Mouse (Mus musculus) cerebellum, adult 9-11 months (tissue): Measurements from ENCODE around the gene Mpp5.

Experiments
- DNase-seq: peaks from one replicate; pipeline ENCODE4 v3.0.0; 2022

Mpp5 gene

DNA sequence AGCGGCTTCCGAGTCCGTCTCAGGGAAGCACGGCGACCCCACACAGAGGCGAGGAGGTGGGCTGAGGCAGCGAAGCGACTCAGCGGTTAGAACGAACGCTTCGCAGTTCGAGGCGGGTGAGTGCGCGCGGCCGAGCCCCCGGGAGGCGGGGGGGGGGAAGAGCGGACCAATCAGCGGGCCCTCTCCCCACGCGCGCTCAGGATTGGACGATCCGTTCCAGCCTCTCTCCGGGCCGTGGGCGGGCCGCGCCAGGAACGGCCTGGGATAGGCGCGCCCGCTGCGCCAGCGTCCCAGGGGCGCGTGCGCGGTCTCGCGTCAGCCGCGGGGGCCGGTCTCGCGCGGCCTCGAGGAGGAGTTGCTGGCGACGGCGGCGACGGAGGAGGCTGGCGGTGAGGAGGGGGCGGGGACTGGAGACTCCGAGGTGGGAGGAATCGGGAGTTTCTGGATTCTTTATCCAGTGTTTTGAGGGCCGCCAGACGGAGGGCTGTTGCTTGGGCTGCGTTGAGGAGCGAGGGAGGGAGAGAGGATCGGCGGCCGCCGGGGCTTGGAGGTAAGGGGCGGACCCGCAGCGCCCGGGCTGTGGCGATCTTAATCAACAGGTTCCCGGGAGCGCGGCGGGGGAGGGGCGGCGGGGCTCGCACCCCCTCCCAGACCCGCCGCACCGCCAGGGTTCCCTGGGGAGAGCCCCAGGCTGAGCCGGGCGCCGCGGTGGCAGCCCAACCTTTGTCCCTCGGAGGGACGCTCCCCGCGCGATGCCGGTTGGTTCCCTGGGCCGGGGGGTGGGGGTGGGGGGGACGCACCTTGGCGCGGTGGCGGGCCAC, at the start of gene Mpp5:
Mpp5 (plus strand) TSS at position 351 of the 821 bp plus-strand sequence.
- DNase-seq, result peak; percentile 97

DNA sequence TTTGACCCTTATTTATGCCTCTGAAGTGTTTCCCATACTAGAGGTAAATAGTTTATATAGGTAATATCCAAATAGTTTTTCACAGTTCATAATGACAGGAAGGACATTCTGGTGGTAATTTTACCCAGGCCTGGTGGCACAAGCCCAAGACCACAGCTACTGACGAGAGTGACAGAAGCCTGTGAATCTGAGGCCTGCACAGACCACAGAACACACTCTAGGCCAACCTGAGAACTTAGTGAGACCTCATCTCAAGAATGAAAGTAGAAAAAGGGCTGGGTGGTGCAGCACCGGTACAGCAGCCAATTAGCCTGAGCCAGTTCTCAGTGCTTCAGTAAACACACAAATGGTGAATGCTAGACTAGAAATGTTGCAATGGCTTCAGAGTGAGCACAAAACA, 30.9 kb upstream of the Mpp5 start:
- DNase-seq, result no peak

DNA sequence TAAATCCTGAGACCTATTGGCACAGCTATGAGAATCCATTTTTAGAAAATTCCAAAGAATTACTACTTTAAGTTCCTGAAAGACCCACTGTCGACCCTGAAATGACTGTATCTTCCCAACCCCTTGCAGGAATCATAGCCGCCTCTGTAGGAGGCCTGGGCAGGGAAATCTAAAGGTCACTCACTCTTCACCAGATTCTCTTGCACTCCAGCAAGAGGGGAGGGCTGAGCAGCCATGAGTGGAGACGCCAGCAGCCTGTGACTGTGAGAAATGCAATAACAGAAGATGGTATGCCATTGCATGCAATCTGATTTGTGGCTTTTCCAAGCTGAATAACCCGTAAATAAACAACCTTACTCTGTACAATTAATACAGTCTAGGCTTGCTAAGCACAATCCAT, 21.0 kb upstream of the Mpp5 start:
- no peak for DNase-seq

DNA sequence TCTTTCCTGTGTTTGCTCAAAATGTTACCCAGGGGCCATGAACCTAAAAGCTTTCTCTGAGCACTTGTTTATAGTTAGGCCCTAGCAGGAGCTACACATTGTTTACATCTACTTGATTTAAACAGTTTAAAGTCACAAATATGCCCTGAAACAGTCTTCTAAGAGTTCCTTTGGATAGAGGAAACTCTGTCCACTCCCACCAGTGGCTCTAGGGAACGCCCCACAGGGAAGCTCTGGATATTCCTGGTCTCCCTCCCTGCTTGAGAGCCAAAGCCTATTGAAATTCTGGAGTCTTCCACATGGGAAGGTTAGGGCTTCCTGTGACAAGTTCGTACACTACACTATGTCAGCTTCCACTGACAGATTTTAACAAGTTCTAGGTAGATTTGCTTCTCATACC, 9.1 kb upstream of the Mpp5 start:
- DNase-seq, result no peak

DNA sequence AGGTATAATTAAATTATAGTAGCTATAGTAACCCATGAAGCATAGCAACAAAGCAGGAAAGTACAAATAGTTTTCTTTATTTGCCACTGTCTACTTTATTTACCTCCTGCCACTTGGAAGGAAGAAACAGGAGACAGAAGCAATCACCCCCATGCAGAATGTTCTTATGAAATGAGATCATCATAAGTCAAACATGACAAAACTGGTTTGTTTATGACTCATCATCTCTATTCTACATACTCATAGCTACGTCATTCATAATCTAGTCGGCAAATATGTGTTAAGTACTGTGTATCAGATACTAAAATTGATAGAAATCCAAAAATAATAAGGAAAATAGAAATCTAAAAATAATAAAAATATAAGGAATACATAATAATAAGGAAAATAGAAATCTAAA, 8.4 kb upstream of the Mpp5 start:
- DNase-seq, result no peak

DNA sequence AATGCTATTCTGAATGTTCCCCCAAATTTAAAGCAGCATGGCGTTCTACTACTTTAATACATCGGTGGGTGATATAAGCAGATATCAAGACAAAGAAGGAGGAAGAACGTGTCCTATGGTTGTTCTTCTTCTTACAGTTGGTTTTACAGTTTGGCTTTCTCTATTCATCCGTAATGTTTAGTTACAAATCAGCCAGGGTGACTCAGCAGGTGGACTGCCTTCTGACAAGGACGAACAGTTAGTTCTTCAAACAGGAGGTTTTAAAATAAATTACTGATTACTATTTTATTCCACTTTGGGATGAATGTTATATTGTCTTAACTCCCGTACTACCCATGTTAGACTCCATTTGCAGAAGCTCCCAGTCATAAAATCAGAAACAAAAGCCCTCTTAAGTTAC, 2.5 kb upstream of the Mpp5 start:
- no peak for DNase-seq

DNA sequence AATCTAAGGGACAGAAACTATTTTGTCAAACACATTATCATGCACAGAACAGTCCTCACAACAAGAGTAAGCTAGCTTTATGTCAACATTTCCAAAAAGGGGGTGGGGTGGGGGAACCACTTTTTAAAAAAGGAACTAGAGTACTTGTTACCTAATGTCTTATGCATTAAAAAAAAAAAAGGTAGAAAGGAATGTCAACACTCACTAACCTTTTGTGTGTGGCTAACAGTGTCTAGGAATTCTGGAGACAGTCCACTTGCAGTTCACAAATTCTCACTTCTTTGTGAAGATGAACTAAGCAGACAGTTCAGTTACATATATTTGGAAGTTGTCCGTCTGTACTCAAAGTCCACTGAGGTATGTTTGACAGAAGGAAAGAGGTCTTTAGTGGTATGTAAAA, 1.3 kb upstream of the Mpp5 start:
- DNase-seq, result no peak

DNA sequence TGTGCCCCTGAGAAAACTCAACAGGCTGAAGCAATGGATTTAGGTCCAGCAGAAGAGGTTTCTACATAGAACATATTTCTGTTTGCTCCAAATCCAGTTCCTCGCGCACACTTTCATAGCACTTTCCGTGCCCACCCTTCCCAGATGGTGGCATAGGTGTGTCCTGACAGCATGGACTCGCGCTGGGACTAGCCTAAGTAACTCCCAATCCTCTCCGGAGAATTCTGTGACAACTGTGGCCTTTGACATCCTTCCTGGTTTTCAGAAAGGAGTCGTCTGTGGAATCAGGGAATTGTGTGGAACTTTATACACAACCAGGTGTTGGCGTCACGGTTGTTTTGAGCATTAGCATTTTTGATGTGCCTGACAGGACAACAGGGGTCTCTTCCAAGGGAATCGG, 594 bp upstream of the Mpp5 start:
- no peak for DNase-seq

DNA sequence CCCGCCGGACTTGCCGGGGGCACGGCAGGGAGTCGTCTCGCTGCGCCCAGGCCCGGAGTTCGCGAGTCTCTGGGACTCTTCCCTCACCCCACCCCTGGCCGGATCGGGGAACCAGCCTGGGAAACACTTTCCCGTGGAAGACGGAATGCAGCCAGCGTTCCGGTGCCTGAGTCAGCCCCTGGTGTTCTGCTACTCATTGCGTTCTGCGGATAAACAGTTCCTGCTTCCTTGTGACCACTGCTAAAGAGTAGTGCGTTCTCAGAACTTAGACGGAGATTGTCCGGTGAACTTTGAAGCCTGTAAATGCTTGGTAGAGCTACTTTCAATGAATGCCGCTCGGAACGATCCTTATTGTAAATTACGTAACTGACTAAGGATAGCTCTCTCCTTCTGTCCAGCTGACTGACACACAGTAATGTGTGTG, 683 bp downstream of the Mpp5 start:
- peak; percentile 62 for DNase-seq

DNA sequence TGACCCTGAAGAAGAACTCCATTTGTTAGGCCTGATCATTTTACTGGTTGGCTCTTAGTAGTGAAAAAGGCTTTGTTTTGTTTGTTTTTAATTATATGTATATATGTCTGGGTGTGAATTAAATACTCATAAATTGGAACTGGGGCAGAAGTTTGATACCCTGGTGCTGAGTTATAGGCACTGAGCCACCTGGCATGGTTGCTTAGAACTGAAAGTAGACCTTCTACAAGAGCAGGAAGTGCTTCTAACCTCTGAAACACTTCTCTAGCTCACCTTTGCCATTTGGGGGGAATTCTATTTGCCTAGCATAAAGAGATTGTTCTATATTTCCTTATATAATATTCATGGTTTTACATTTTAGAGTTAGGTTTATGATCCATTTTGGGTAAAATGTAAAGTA, 13.3 kb downstream of the Mpp5 start:
- no peak for DNase-seq

DNA sequence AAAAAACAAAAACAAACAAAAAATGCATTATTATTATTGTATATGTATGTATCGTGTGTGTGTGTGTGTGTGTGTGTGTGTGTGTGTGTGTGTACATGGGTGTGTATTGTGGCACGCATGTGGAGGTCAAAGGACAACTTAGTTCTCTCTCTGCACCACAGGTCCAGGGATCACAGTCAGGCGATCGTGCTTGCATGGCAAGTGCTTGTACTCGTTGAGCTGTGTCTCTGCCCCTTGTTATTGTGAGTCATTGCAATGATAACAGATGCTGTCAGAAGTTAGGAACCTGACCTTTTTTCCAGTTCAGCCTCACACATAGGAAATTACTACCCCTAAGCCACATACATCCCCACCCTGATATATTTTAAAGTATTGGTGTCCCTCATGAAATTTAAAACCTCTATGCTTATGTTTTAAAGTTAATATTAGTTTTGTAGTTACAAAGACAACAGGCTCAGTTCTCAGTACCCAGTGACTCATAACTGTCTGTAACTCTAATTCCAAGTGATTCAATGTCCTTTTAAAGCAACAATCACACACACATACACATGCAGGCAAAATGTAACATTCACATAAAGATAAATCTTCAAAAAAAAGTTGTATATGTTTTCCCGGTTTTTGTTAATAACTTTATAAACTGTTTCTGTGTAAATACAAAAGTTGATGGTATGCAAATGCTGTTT, 20.5 kb downstream of the Mpp5 start:
- no peak for DNase-seq

DNA sequence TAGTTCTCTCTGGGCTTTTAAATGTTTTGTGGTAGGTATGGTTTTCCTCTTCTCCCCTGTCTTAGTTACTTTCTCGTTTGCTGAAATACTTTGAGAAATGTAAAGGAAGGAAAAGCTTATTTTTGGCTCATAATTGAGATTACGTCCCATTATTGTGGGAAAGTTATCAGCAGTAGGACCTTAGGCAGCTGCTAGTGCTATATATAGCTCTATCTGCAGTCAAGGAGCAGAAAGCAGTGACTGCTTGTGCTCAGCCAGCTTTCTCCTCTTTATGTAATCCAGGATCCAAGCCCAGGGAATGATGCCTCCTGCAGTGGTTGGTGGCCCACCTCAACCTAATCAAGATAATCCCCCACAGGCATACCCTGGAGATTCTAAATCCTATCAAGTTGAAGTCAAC, 24.5 kb downstream of the Mpp5 start:
- DNase-seq, result no peak

DNA sequence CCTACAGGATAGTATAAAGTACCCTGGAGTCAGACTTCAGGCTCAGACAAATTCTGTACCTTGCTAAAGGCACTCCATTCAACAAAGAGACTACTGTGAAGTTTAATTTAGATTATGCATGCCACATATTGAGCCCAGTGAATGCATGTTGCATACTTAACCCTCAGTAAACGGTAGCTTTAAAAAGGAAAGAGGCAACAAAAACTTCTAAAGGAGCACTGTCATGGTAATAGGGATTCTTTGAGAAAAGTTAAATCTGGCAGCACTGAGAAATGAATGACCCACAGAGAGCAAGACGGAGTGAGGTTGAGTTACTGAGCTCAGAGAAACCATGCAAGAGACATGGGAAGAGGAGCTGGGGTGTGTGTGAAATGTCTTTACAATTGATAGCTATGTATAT, 29.2 kb downstream of the Mpp5 start:
- DNase-seq, result no peak

DNA sequence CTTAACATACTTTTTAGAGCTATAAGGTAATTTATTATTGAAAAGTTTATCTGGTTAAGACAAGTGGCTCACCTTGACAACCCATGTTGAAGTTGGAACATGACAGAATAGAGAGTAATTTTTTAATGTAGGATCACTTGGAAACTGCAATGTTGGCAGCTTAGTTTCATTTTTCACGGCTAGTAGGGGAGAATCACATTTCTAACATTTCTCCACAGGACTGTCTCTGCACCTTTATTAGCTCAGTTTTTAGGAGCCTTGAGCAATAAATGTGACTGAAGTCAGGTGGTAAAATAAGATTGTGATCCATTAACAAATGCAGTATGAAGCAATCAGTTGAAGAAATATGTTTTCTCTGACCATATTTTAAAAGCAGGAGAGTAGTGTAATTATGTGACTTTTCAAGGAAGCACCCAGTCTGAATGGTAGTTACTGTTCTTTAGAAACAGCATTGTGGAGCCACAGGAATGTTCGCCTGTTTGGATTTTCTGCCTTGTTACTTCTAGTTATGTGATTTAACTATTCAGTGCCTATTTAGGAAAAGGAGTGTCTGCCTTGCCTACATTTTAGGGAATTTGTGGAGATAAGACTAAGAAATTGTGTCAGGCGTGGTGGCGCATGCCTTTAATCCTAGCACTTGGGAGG, 29.8 kb downstream of the Mpp5 start:
- no peak for DNase-seq

DNA sequence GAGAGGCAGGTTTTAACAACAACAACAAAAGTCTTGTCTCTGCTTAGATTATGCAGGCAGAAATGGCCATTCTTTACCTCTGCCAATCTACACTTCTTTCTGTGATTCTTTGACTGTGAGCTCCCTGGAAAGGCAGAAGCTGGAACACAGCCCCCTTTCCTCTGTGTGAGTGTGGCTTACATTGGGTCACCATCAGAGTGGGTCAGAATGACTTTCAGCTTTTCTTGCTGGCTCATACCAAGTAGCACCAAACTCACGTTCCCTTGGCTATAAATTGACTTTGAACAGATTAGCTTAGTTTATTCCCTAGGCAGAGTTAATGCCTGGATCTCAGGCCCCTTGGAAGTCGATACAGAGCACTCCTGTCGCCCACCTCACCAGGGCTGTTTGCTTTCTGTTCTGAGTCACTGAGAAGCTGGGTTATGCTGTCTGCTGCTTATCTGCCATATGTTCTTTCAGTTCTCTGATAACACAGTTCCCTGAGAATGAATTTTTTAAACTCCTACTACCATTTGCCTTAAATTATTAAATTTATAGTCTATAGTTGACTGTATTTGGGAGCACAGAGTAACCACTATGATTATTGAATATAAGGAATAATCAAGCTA, 39.7 kb downstream of the Mpp5 start:
- DNase-seq, result no peak

DNA sequence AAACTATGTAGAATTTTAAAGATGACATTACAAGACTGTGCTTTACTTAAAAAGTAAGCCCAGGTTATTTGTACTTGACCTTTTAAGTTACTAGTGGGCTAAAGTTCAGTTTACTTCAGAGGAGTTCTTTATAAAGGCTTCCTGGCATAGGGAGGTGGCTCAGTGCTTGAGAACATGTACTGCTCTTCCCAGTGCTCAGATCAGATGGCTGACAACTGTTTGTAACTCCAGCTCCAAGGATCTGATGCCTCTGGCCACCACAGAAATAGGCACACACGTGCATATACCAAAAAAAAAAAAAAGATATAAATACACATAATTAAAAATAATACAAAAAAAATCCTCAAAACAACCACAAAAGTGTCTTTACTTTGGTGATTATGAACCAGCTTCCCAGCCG, 42.1 kb downstream of the Mpp5 start:
- DNase-seq, result no peak

DNA sequence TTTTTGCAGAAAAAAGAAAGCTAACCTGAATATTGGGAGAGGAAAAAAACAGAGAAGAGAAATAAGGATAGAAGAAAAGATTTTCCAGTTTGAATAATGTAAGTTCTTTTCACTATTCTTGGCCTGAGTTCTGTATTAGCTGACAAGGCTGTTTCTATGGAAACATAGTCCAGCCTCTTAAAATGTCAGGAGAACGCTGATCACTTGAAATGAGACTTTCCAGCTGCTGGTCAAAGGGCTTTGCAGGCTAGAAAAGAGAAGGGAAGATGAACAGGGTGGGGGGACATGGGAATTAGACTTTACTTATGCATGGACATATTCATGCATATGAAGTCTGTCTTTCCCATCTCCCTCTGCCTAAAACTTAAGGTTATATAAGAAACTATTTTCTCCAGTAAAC, 45.5 kb downstream of the Mpp5 start:
- no peak for DNase-seq

DNA sequence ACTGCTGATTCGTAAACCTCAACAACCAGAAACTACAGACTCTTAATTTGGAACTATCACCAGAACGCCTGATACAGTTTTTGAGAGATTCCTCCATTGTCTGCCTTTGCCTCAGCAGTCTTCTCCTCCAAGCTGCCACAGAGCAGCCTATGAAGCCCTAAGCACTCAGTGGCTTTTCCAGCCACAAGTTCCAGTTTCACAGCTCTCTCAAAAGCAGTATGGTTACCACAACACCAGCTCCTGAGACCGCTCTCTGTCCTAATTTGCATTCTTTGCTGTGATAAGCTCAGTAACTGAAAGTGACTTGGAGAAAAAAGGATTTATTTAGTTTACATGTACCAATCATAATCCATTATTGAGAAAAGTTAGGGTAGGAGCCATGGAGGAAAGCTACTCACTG, 51.3 kb downstream of the Mpp5 start:
- no peak for DNase-seq

DNA sequence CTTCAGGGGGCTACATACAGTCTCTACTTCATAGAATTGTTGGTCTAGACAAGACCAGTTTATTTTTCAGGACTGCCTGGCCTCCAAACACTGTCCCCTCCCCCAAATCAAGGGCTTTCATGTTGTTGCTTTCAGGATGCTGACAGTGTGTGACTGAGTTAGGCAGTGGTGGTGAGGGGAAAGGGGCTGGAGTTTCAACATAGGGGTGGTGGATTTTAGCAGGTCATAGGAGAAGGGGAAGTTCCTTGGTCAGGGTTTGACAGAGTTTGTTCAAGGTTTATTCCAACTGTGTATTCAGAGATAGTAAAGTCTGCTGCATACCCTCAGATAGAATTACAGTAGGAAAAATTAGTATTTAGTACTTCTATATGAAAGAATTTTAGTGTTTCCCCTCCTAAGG, 53.1 kb downstream of the Mpp5 start:
- DNase-seq, result no peak

DNA sequence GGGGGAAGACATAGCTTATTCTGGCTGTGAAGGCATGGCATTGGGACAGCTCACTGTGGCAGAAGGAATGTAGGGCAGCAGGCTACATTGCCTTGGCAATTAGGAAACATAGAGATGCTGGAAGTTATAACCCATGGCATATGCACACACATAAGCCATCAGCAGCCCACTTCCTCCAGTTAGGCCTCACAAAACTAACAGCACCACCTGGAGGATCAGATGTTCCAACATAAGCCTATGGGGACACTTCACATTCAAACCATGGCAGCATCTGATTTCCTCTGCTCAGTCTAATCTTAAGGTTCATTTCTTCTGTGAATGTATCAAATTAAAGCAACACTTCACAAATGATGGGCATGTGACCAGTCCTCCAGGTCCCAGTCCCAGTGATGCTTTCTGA, 65.7 kb downstream of the Mpp5 start:
- no peak for DNase-seq

DNA sequence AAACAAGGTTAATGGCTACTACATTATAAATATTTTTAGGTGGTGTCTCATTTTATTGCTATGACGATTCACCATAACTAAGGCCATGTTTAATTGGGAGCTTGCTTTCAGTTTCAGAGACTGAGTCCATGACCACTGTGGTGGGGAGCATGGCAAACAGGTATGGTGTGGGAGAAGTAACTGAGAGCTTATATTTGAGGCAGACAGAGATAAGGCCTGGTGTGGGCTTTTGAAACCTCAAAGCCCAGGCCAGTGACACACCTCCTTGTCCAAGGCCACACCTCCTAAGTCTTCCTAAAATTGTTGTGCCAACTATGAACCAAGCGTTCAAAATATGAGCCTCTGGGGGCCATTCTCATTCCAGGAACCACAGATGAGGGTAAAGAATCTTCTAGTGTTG, 85.8 kb downstream of the Mpp5 start:
- DNase-seq, result no peak

DNA sequence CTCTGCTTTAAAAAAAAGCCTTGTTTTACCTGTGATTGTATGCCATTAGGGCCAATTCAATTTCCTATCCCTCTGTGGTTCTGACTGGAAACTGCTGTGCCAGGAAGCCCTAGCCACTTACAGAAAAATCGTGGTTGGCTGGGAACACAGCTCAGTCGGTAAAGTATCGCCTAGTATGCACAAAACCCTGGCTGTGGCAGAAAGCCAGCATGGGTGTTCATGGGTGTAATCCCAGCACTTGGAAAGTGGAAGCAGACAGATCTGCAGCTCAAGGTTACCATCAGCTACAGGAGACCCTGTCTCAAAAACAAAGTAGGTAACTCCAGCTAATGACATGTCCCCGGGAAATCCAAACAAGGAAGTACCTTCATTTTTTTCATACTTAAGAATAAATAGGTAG, 91.2 kb downstream of the Mpp5 start:
- DNase-seq, result no peak

DNA sequence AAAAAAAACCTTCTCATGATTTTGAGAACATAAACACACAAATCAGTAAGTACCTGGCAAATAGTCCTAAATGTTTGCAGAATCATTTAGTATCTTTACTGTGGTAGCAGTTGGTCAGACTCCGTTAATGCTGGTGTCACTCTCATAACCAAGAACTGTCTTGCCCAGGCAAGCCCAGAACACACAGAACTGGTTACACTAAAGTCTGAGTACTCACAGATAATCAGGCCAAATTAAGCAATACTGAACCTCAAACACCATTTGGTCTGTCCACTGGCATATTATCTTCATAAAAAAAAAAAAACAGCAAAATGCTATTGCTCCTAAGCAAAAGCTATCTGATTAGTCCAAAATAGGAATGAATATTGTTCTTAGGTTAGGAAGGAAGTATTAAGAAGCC, 93.7 kb downstream of the Mpp5 start:
- no peak for DNase-seq

DNA sequence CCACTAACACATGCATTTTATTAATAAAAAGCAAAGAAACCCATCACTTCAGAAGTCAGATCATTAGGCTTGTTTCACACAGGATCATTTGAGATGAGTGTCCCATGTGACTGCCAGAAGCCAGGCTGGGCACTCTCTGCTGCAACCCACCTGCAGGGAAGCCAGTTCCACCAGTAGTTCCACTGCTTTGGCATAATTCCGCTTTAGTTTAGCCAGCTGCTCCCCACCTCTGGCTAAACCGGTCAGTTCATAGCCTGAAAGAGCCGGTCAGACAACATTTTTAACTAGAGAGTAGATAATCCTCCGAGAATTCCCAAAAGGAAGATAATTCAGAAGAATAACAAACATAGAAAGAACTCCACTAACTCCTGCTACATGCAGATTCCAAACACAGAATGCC, 99.5 kb downstream of the Mpp5 start:
- no peak for DNase-seq
